Mouse (Mus musculus): ENCODE measurements around the gene Myh7b. TPM values are rescaled to one million over a fixed set of nuclear protein-coding genes. Genes with fewer than 3 reads are reported as not detected.
A peak's percentile ranks its signal among the peaks of the same experiment; 100 is the strongest.
"Not testable (repeated sequence)": the region's sequence is repeated elsewhere in the genome, so short reads cannot be mapped to it uniquely, and the experiment has no call there.

The Myh7b gene
- total and polyA plus RNA-seq, 2 experiments from 2014 or later = 3.1 to 3.4 TPM

- no peak overlapping the region for H3K4me3 ChIP-seq (ENCODE audit: low read length)
- 0 out of 2 replicates have a peak, but pooled peaks cover 3% of the 10 kb centered on the region for H3K4me1 ChIP-seq (ENCODE audit: insufficient read depth, low read length)
- no peak for DNase-seq (ENCODE audit: low spot score)
- H3K9ac ChIP-seq (replicated peaks; ENCODE audit: low read length) = no peak overlapping the region
- no peaks in the 10 kb centered on the region for H3K36me3 ChIP-seq (ENCODE audit: insufficient read depth, low read length)
- no peak for TF ChIP-seq CTCF (IDR thresholded peaks at IDR 0.05; ENCODE audit: low read depth)
- no peak for ATAC-seq
- no peak overlapping the region for H3K4me2 ChIP-seq (ENCODE audit: low read depth, low read length)
- no peaks in the 10 kb centered on the region for H3K9me3 ChIP-seq (ENCODE audit: low read length)
- 86% methylated on average over 6 of the region's 6 CpGs for WGBS
- no peak overlapping the region for H3K27ac ChIP-seq
- H3K27me3 ChIP-seq (ENCODE audit: insufficient read depth, low read length) = no peaks in the 10 kb centered on the region
Observed at GRCm38 (mm10) chr2:155595516-155595915, 15.5 kb upstream of the Myh7b start.

- H3K9ac ChIP-seq (replicated peaks; ENCODE audit: low read length) = no peak overlapping the region
- H3K4me2 ChIP-seq (ENCODE audit: low read depth, low read length) = no peak overlapping the region
- H3K27me3 ChIP-seq (ENCODE audit: insufficient read depth, low read length) = no peaks in the 10 kb centered on the region
- H3K4me3 ChIP-seq (ENCODE audit: low read length) = no peak overlapping the region
- no peak for TF ChIP-seq CTCF (IDR thresholded peaks at IDR 0.05; ENCODE audit: low read depth)
- H3K27ac ChIP-seq = no peak overlapping the region
- ATAC-seq = no peak
- H3K9me3 ChIP-seq (ENCODE audit: low read length) = no peaks in the 10 kb centered on the region
- H3K4me1 ChIP-seq (ENCODE audit: insufficient read depth, low read length) = no peaks in the 10 kb centered on the region
- no peak for DNase-seq (ENCODE audit: low spot score)
- H3K36me3 ChIP-seq (ENCODE audit: insufficient read depth, low read length) = no peaks in the 10 kb centered on the region
- 62% methylated on average over 3 of the region's 3 CpGs for WGBS
Observed at GRCm38 (mm10) chr2:155603707-155604106, 7.3 kb upstream of the Myh7b start.

GRCm38 (mm10) chr2:155604560-155605235, 6.3 kb upstream of the Myh7b start:
- Histone ChIP-seq H3K9ac (replicated peaks; ENCODE audit: low read length) (no peak overlapping the region), H3K9me3 (ENCODE audit: low read length) (no peaks in the 10 kb centered on the region), H3K4me1 (ENCODE audit: insufficient read depth, low read length) (no peaks in the 10 kb centered on the region), H3K36me3 (ENCODE audit: insufficient read depth, low read length) (no peaks in the 10 kb centered on the region), H3K4me2 (ENCODE audit: low read depth, low read length) (no peak overlapping the region), H3K27me3 (ENCODE audit: insufficient read depth, low read length) (no peaks in the 10 kb centered on the region), H3K27ac (no peak overlapping the region), H3K4me3 (ENCODE audit: low read length) (no peak overlapping the region)
- no peak for TF ChIP-seq CTCF (IDR thresholded peaks at IDR 0.05; ENCODE audit: low read depth)
- no peak for DNase-seq (ENCODE audit: low spot score)
- ATAC-seq = no peak
- WGBS = 69% methylated on average over 10 of the region's 10 CpGs

GRCm38 (mm10) chr2:155605236-155605589, 5.8 kb upstream of the Myh7b start:
- H3K9me3 ChIP-seq (ENCODE audit: low read length); H3K4me2 ChIP-seq (ENCODE audit: low read depth, low read length); ATAC-seq; H3K4me1 ChIP-seq (ENCODE audit: insufficient read depth, low read length); H3K27ac ChIP-seq; H3K36me3 ChIP-seq (ENCODE audit: insufficient read depth, low read length); H3K27me3 ChIP-seq (ENCODE audit: insufficient read depth, low read length); DNase-seq (ENCODE audit: low spot score); H3K4me3 ChIP-seq (ENCODE audit: low read length); H3K9ac ChIP-seq (replicated peaks; ENCODE audit: low read length): not testable (repeated sequence)
- 83% methylated on average over 4 of the region's 4 CpGs for WGBS

DNA sequence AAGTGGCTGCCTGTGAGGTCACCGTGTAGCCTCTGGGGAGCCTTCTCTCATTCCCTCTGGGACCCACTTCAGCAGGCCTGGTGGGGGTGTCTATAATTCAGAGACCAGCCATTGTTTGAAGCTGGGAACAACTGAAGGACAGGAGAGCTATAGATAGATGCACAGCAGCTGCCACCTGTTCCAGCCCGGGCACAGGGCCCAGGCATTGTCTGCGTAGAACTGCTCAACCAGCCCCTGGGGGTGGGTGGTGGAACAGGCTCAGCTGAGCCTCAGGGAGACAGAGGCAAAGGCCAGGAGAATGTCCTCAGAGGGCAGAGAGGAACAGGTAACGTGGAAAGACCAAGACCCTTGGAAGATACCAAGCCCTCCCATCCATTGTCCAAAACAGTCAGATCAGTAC, 4.7 kb upstream of the Myh7b start:
- H3K4me2 ChIP-seq (ENCODE audit: low read depth, low read length) = no peak overlapping the region
- 83% methylated on average over 4 of the region's 4 CpGs for WGBS
- no peak for TF ChIP-seq CTCF (IDR thresholded peaks at IDR 0.05; ENCODE audit: low read depth)
- H3K9ac ChIP-seq (replicated peaks; ENCODE audit: low read length) = no peak overlapping the region
- DNase-seq (ENCODE audit: low spot score) (no peak), ATAC-seq (no peak)
- no peaks in the 10 kb centered on the region for H3K9me3 ChIP-seq (ENCODE audit: low read length)
- H3K27ac ChIP-seq = no peak overlapping the region
- H3K36me3 ChIP-seq (ENCODE audit: insufficient read depth, low read length) = no peaks in the 10 kb centered on the region
- H3K4me3 ChIP-seq (ENCODE audit: low read length) = no peak overlapping the region
- no peaks in the 10 kb centered on the region for H3K27me3 ChIP-seq (ENCODE audit: insufficient read depth, low read length)
- H3K4me1 ChIP-seq (ENCODE audit: insufficient read depth, low read length) = no peaks in the 10 kb centered on the region

GRCm38 (mm10) chr2:155611834-155612550, 980 bp downstream of the Myh7b start:
- Histone ChIP-seq H3K36me3 (ENCODE audit: insufficient read depth, low read length) (no peaks in the 10 kb centered on the region), H3K9ac (replicated peaks; ENCODE audit: low read length) (no peak overlapping the region), H3K4me1 (ENCODE audit: insufficient read depth, low read length) (peaks cover 8% of the 10 kb centered on the region), H3K9me3 (ENCODE audit: low read length) (no peaks in the 10 kb centered on the region), H3K27me3 (ENCODE audit: insufficient read depth, low read length) (no peaks in the 10 kb centered on the region), H3K27ac (no peak overlapping the region), H3K4me3 (ENCODE audit: low read length) (no peak overlapping the region), H3K4me2 (ENCODE audit: low read depth, low read length) (no peak overlapping the region)
- 86% methylated on average over 9 of the region's 9 CpGs for WGBS
- no peak for TF ChIP-seq CTCF (IDR thresholded peaks at IDR 0.05; ENCODE audit: low read depth)
- DNase-seq (ENCODE audit: low spot score) = no peak
- ATAC-seq = no peak

DNA sequence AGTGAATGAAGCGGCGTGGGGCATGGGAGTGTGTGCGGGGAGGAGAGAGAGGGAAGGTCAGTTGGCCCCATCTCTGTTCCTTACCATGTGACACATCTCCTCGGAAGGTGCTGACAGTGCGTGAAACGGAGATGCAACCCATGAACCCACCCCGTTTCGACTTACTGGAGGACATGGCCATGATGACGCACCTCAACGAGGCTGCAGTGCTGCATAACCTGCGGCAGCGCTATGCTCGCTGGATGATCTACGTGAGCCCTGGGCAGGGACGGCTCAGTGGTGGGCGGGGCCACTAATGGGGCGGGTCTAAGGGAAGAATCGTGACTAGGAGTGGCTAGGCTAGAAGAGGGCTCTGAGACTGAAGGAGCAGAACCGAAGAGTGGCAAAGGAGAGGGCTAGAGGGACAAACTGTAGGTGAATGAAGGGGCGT, 2.3 kb downstream of the Myh7b start:
- Histone ChIP-seq H3K4me1 (ENCODE audit: insufficient read depth, low read length) (peaks cover 8% of the 10 kb centered on the region), H3K27ac (no peak overlapping the region), H3K36me3 (ENCODE audit: insufficient read depth, low read length) (no peaks in the 10 kb centered on the region), H3K4me2 (ENCODE audit: low read depth, low read length) (peak overlapping the region; percentile 52), H3K27me3 (ENCODE audit: insufficient read depth, low read length) (no peaks in the 10 kb centered on the region), H3K9ac (replicated peaks; ENCODE audit: low read length) (peak overlapping the region; percentile 21; the same call in 1 of the 2 replicates), H3K9me3 (ENCODE audit: low read length) (no peaks in the 10 kb centered on the region), H3K4me3 (ENCODE audit: low read length) (peak overlapping the region; percentile 25)
- peak; percentile 70 for DNase-seq (ENCODE audit: low spot score)
- TF ChIP-seq CTCF (IDR thresholded peaks at IDR 0.05; ENCODE audit: low read depth) = no peak
- ATAC-seq = peak; percentile 90
- 5% methylated on average over 20 of the region's 20 CpGs for WGBS
